Mouse (Mus musculus) liver, embryonic 14.5 days (tissue): ENCODE data around the gene Krt15. TPM values are rescaled to one million over a fixed set of nuclear protein-coding genes. Genes with fewer than 3 reads are reported as not detected.

Source experiments
- ATAC-seq: fragments of 200-750 bp; cut with Nextera tagmentation; 2 replicates; pipeline ENCODE4 v1.8.0; 2017; ENCODE audit warnings: moderate number of reproducible peaks, mild to moderate bottlenecking, moderate library complexity; ENCODE audit not compliant: insufficient read depth
- DNase-seq, 3 experiments: peaks; one replicate each; pipeline ENCODE4 v3.0.0-alpha.2; 2012 to 2013; ENCODE audit warnings: low read depth in 3 of 3, low spot score in 3 of 3
- H3K27ac ChIP-seq: fragments of 300-500 bp; sonication (generic); 2 replicates; pipeline ENCODE4 v1.5.1; 2014; ENCODE audit warnings: moderate library complexity, mild to moderate bottlenecking, control low read depth, inconsistent platforms
- H3K27me3 ChIP-seq: fragments of 300-500 bp; sonication (generic); 2 replicates; pipeline ENCODE4 v1.6.1; 2014; ENCODE audit warnings: mild to moderate bottlenecking, low read length, moderate library complexity; ENCODE audit not compliant: control insufficient read depth, insufficient read depth
- H3K36me3 ChIP-seq: fragments of 300-500 bp; sonication (generic); replicated peaks from 2 replicates; pipeline ENCODE4 v1.6.1; 2014; ENCODE audit warnings: low read depth; ENCODE audit not compliant: control insufficient read depth, insufficient read depth
- H3K4me1 ChIP-seq, 2 experiments: fragments of 200-500 bp in 1 of 2; fragments of 300-500 bp in 1 of 2; sonication (generic) in 1 of 2; replicated peaks; 2 replicates each; pipeline ENCODE4 v1.6.1; 2012 to 2014; ENCODE audit warnings: antibody characterized with exemption in 1 of 2, inconsistent platforms in 1 of 2, low read length in 1 of 2; ENCODE audit not compliant: control insufficient read depth in 2 of 2, insufficient read depth in 2 of 2
- H3K4me2 ChIP-seq: fragments of 300-500 bp; sonication (generic); 2 replicates; pipeline ENCODE4 v1.6.1; 2014; ENCODE audit warnings: low read depth, mild to moderate bottlenecking, control low read depth, moderate library complexity
- H3K4me3 ChIP-seq, 2 experiments: fragments of 200-500 bp in 1 of 2; fragments of 300-500 bp in 1 of 2; sonication (generic) in 1 of 2; 2 replicates each; pipeline ENCODE4 v1.5.1; 2012 to 2014; ENCODE audit warnings: low read depth in 2 of 2, low read length in 2 of 2, mild to moderate bottlenecking in 2 of 2, control low read depth in 1 of 2, inconsistent platforms in 1 of 2, moderate library complexity in 1 of 2; ENCODE audit not compliant: insufficient read depth in 1 of 2
- H3K9ac ChIP-seq: fragments of 300-500 bp; sonication (generic); replicated peaks from 2 replicates; pipeline ENCODE4 v1.6.1; 2014; ENCODE audit warnings: mild to moderate bottlenecking, control low read depth, moderate library complexity
- H3K9me3 ChIP-seq: fragments of 300-500 bp; sonication (generic); 2 replicates; pipeline ENCODE4 v1.6.1; 2016; ENCODE audit warnings: low read length, mixed read lengths; ENCODE audit not compliant: control insufficient read depth
- CTCF ChIP-seq: IDR thresholded peaks from 2 replicates; pipeline ENCODE4 v1.5.1; 2016; ENCODE audit warnings: antibody characterized with exemption, low read depth, control low read depth
- EP300 ChIP-seq: IDR thresholded peaks from 2 replicates; pipeline ENCODE4 v1.6.1; 2016; ENCODE audit warnings: antibody characterized with exemption, low read depth
- WGBS: fragments of 180-500 bp; shearing (Covaris S2); extraction: QIAGEN DNeasy Blood & Tissue Kit; methylation state at CpG from one replicate; pipeline ENCODE4 v1.1.7; 2014; ENCODE audit not compliant: insufficient replicate concordance; 5-methylcytosine and 5-hydroxymethylcytosine counted together
- polyA plus RNA-seq, 2 experiments: library from polyadenylated mRNA; depleted of rRNA in 1 of 2; stranded (reverse) in 1 of 2; unstranded in 1 of 2; fragments of >200 nt; fragmentation: Nextera tagmentation in 1 of 2; extraction: Ambion mirVana in 1 of 2; gene quantifications; 2 replicates each; pipeline versions ENCODE4 v1.2.1 to v1.2.3; 2012 to 2014

The Krt15 gene
- polyA plus RNA-seq, 2 experiments: 0.35 TPM; not detected in 1

- Histone ChIP-seq H3K27me3 (no peaks in the 10 kb centered on the region), H3K9ac (no peak overlapping the region), H3K4me1 (no peaks in the 10 kb centered on the region), H3K4me3 (no peak overlapping the region), H3K27ac (no peak overlapping the region), H3K4me2 (no peak overlapping the region), H3K36me3 (no peaks in the 10 kb centered on the region), H3K9me3 (no peaks in the 10 kb centered on the region)
- TF ChIP-seq EP300 (no peak), CTCF (no peak)
- no peak for DNase-seq
- 38% methylated on average over 7 of the region's 7 CpGs for WGBS
- no peak for ATAC-seq
Observed at GRCm38 (mm10) chr11:100088378-100089025, 47.2 kb downstream of the Krt15 start.

- no peaks in the 10 kb centered on the region for H3K9me3 ChIP-seq
- H3K27ac ChIP-seq: no peak within 1 kb of the TSS
- TF ChIP-seq CTCF: no peak
- no peak for TF ChIP-seq EP300
- no peaks in the 10 kb centered on the region for H3K4me1 ChIP-seq
- no peak for DNase-seq
- no peaks in the 10 kb centered on the region for H3K27me3 ChIP-seq
- 73% methylated on average over 10 of the region's 10 CpGs for WGBS
- H3K4me3 ChIP-seq: no peak within 1 kb of the TSS
- no peak within 1 kb of the TSS for H3K9ac ChIP-seq
- ATAC-seq: no peak
- no peak within 1 kb of the TSS for H3K4me2 ChIP-seq
- H3K36me3 ChIP-seq: no peaks in the 10 kb centered on the region
Observed at GRCm38 (mm10) chr11:100087861-100088260, 47.9 kb downstream of the Krt15 start, which contains the start of gene Krt32. TSS of gene Krt32 (minus strand) at chr11:100088226.

Other genes with a start within 250 kb of the Krt15 start
- not detected in 2 replicates for gene Krtap31-1, start 228.0 kb downstream of the Krt15 start, polyA plus RNA-seq (2012; rRNA removed)
- gene Krtap31-1, start 228.0 kb downstream of the Krt15 start, polyA plus RNA-seq (2014; fragmentation: Nextera tagmentation; extraction: Ambion mirVana): not detected in 2 replicates
- not detected in 2 replicates for gene Gm11565, start 221.2 kb downstream of the Krt15 start, polyA plus RNA-seq (2012; rRNA removed)
- not detected in 2 replicates for gene Gm11565, start 221.2 kb downstream of the Krt15 start, polyA plus RNA-seq (2014; fragmentation: Nextera tagmentation; extraction: Ambion mirVana)
- not detected in 2 replicates for gene Krtap31-2, start 199.6 kb downstream of the Krt15 start, polyA plus RNA-seq (2012; rRNA removed)
- not detected in 2 replicates for gene Krtap31-2, start 199.6 kb downstream of the Krt15 start, polyA plus RNA-seq (2014; fragmentation: Nextera tagmentation; extraction: Ambion mirVana)
- not detected in 2 replicates for gene Krtap9-5, start 187.5 kb downstream of the Krt15 start, polyA plus RNA-seq (2012; rRNA removed)
- not detected in 2 replicates for gene Krtap9-5, start 187.5 kb downstream of the Krt15 start, polyA plus RNA-seq (2014; fragmentation: Nextera tagmentation; extraction: Ambion mirVana)
- not detected in 2 replicates for gene Krtap29-1, start 156.9 kb downstream of the Krt15 start, polyA plus RNA-seq (2012; rRNA removed)
- gene Krtap29-1, start 156.9 kb downstream of the Krt15 start, polyA plus RNA-seq (2014; fragmentation: Nextera tagmentation; extraction: Ambion mirVana): not detected in 2 replicates
- gene Krtap16-1, start 149.3 kb downstream of the Krt15 start, polyA plus RNA-seq (2012; rRNA removed): not detected in 2 replicates
- not detected in 2 replicates for gene Krtap16-1, start 149.3 kb downstream of the Krt15 start, polyA plus RNA-seq (2014; fragmentation: Nextera tagmentation; extraction: Ambion mirVana)
- gene Krtap17-1, start 141.9 kb downstream of the Krt15 start, polyA plus RNA-seq (2012; rRNA removed): not detected in 2 replicates
- gene Krtap17-1, start 141.9 kb downstream of the Krt15 start, polyA plus RNA-seq (2014; fragmentation: Nextera tagmentation; extraction: Ambion mirVana): not detected in 2 replicates
- gene Krt33a, start 119.7 kb downstream of the Krt15 start, polyA plus RNA-seq (2012; rRNA removed): not detected in 2 replicates
- gene Krt33a, start 119.7 kb downstream of the Krt15 start, polyA plus RNA-seq (2014; fragmentation: Nextera tagmentation; extraction: Ambion mirVana): not detected in 2 replicates
- not detected in 2 replicates for gene Krt33b, start 106.1 kb downstream of the Krt15 start, polyA plus RNA-seq (2012; rRNA removed)
- gene Krt33b, start 106.1 kb downstream of the Krt15 start, polyA plus RNA-seq (2014; fragmentation: Nextera tagmentation; extraction: Ambion mirVana): not detected in 2 replicates
- not detected in 2 replicates for gene Krt34, start 94.4 kb downstream of the Krt15 start, polyA plus RNA-seq (2012; rRNA removed)
- not detected in 2 replicates for gene Krt34, start 94.4 kb downstream of the Krt15 start, polyA plus RNA-seq (2014; fragmentation: Nextera tagmentation; extraction: Ambion mirVana)
- gene Krt31, start 85.4 kb downstream of the Krt15 start, polyA plus RNA-seq (2012; rRNA removed): not detected in 2 replicates
- not detected in 2 replicates for gene Krt31, start 85.4 kb downstream of the Krt15 start, polyA plus RNA-seq (2014; fragmentation: Nextera tagmentation; extraction: Ambion mirVana)
- gene Krt32, start 47.7 kb downstream of the Krt15 start, polyA plus RNA-seq (2012; rRNA removed): not detected in 2 replicates
- not detected in 2 replicates for gene Krt32, start 47.7 kb downstream of the Krt15 start, polyA plus RNA-seq (2014; fragmentation: Nextera tagmentation; extraction: Ambion mirVana)
- not detected in 2 replicates for gene Krt35, start 39.7 kb downstream of the Krt15 start, polyA plus RNA-seq (2012; rRNA removed)
- not detected in 2 replicates for gene Krt35, start 39.7 kb downstream of the Krt15 start, polyA plus RNA-seq (2014; fragmentation: Nextera tagmentation; extraction: Ambion mirVana)
- not detected in 2 replicates for gene Krt36, start 30.3 kb downstream of the Krt15 start, polyA plus RNA-seq (2012; rRNA removed)
- not detected in 2 replicates for gene Krt36, start 30.3 kb downstream of the Krt15 start, polyA plus RNA-seq (2014; fragmentation: Nextera tagmentation; extraction: Ambion mirVana)
- 0.08 TPM in 1 of 2 replicates, not detected in the other for gene Krt13, start 14.4 kb downstream of the Krt15 start, polyA plus RNA-seq (2012; rRNA removed)
- not detected in 2 replicates for gene Krt13, start 14.4 kb downstream of the Krt15 start, polyA plus RNA-seq (2014; fragmentation: Nextera tagmentation; extraction: Ambion mirVana)
- gene Krt19, start 12.7 kb upstream of the Krt15 start, polyA plus RNA-seq (2012; rRNA removed): 1.8 and 2.0 TPM in 2 replicates
- gene Krt19, start 12.7 kb upstream of the Krt15 start, polyA plus RNA-seq (2014; fragmentation: Nextera tagmentation; extraction: Ambion mirVana): 1.2 and 2.4 TPM in 2 replicates
- gene Krt9, start 57.3 kb upstream of the Krt15 start, polyA plus RNA-seq (2012; rRNA removed): not detected in 2 replicates
- not detected in 2 replicates for gene Krt9, start 57.3 kb upstream of the Krt15 start, polyA plus RNA-seq (2014; fragmentation: Nextera tagmentation; extraction: Ambion mirVana)
- gene Krt14, start 71.6 kb upstream of the Krt15 start, polyA plus RNA-seq (2012; rRNA removed): 0.40 and 0.42 TPM in 2 replicates
- gene Krt14, start 71.6 kb upstream of the Krt15 start, polyA plus RNA-seq (2014; fragmentation: Nextera tagmentation; extraction: Ambion mirVana): 0.13 and 0.25 TPM in 2 replicates
- not detected in 2 replicates for gene Krt16, start 113.0 kb upstream of the Krt15 start, polyA plus RNA-seq (2012; rRNA removed)
- gene Krt16, start 113.0 kb upstream of the Krt15 start, polyA plus RNA-seq (2014; fragmentation: Nextera tagmentation; extraction: Ambion mirVana): not detected in 2 replicates
- gene Krt17, start 125.1 kb upstream of the Krt15 start, polyA plus RNA-seq (2012; rRNA removed): 0.11 and 0.15 TPM in 2 replicates
- 0.18 and 0.20 TPM in 2 replicates for gene Krt17, start 125.1 kb upstream of the Krt15 start, polyA plus RNA-seq (2014; fragmentation: Nextera tagmentation; extraction: Ambion mirVana)
- not detected in 2 replicates for gene Krt42, start 133.9 kb upstream of the Krt15 start, polyA plus RNA-seq (2012; rRNA removed)
- gene Krt42, start 133.9 kb upstream of the Krt15 start, polyA plus RNA-seq (2014; fragmentation: Nextera tagmentation; extraction: Ambion mirVana): not detected in 2 replicates
- 96.0 and 191 TPM in 2 replicates for gene Eif1, start 184.0 kb upstream of the Krt15 start, polyA plus RNA-seq (2012; rRNA removed)
- gene Eif1, start 184.0 kb upstream of the Krt15 start, polyA plus RNA-seq (2014; fragmentation: Nextera tagmentation; extraction: Ambion mirVana): 1,798 and 1,809 TPM in 2 replicates
- gene Gast, start 198.5 kb upstream of the Krt15 start, polyA plus RNA-seq (2012; rRNA removed): not detected in 2 replicates
- not detected in 2 replicates for gene Gast, start 198.5 kb upstream of the Krt15 start, polyA plus RNA-seq (2014; fragmentation: Nextera tagmentation; extraction: Ambion mirVana)
- 0.23 and 0.51 TPM in 2 replicates for gene Hap1, start 220.2 kb upstream of the Krt15 start, polyA plus RNA-seq (2012; rRNA removed)
- gene Hap1, start 220.2 kb upstream of the Krt15 start, polyA plus RNA-seq (2014; fragmentation: Nextera tagmentation; extraction: Ambion mirVana): 0.06 and 0.38 TPM in 2 replicates